Mouse (Mus musculus) adipocyte (in vitro differentiated cells): ENCODE measurements around the gene Pdss2.

Source experiments
- DNase-seq: peaks from one replicate; pipeline ENCODE4 v3.0.0-alpha.2; 2016; ENCODE audit warnings: low spot score

Gene Pdss2

GRCm38 (mm10) chr10:43220910-43221625 is at the start of gene Pdss2:
Gene Pdss2 (plus strand): TSS chr10:43221486.
- peak; percentile 94 for DNase-seq

- DNase-seq: no peak
These were observed 49.2 kb upstream of the Pdss2 start for GRCm38 (mm10) chr10:43172066-43172465.

GRCm38 (mm10) chr10:43172554-43172953 is 48.7 kb upstream of the Pdss2 start:
- no peak for DNase-seq

GRCm38 (mm10) chr10:43173141-43173827 is 48.0 kb upstream of the Pdss2 start:
- DNase-seq: no peak

- no peak for DNase-seq
These were observed 47.4 kb upstream of the Pdss2 start for GRCm38 (mm10) chr10:43173828-43174325.

GRCm38 (mm10) chr10:43174326-43175155 is 46.7 kb upstream of the Pdss2 start, which contains the start of the genes Sobp and 9030612E09Rik:
Gene Sobp (minus strand): TSS chr10:43174530.
Gene 9030612E09Rik (plus strand): TSS chr10:43174704.
- no peak for DNase-seq

GRCm38 (mm10) chr10:43175156-43175601 is 46.1 kb upstream of the Pdss2 start:
- no peak for DNase-seq

GRCm38 (mm10) chr10:43180313-43180912 is 40.9 kb upstream of the Pdss2 start:
- no peak for DNase-seq

GRCm38 (mm10) chr10:43200206-43200605 is 21.1 kb upstream of the Pdss2 start:
- DNase-seq: no peak

GRCm38 (mm10) chr10:43203865-43204264 is 17.4 kb upstream of the Pdss2 start:
- DNase-seq: no peak

- peak; percentile 10 for DNase-seq
These were observed 9.4 kb upstream of the Pdss2 start for GRCm38 (mm10) chr10:43211866-43212265.

GRCm38 (mm10) chr10:43217361-43217900 is 3.9 kb upstream of the Pdss2 start:
- no peak for DNase-seq

- peak; percentile 47 for DNase-seq
These were observed 807 bp upstream of the Pdss2 start for GRCm38 (mm10) chr10:43220479-43220878.

GRCm38 (mm10) chr10:43221659-43222058 is 373 bp downstream of the Pdss2 start:
- no peak for DNase-seq

- no peak for DNase-seq
These were observed 2.1 kb downstream of the Pdss2 start for GRCm38 (mm10) chr10:43223391-43223790.

GRCm38 (mm10) chr10:43226391-43226790 is 5.1 kb downstream of the Pdss2 start:
- no peak for DNase-seq

GRCm38 (mm10) chr10:43229236-43229635 is 8.0 kb downstream of the Pdss2 start:
- DNase-seq: no peak

GRCm38 (mm10) chr10:43234522-43234921 is 13.2 kb downstream of the Pdss2 start:
- no peak for DNase-seq

GRCm38 (mm10) chr10:43235011-43235410 is 13.7 kb downstream of the Pdss2 start:
- no peak for DNase-seq

GRCm38 (mm10) chr10:43235758-43236669 is 14.7 kb downstream of the Pdss2 start:
- DNase-seq: no peak
